26 mouse cellular contexts compared by ENCODE assay signal in the genomic region with DNA sequence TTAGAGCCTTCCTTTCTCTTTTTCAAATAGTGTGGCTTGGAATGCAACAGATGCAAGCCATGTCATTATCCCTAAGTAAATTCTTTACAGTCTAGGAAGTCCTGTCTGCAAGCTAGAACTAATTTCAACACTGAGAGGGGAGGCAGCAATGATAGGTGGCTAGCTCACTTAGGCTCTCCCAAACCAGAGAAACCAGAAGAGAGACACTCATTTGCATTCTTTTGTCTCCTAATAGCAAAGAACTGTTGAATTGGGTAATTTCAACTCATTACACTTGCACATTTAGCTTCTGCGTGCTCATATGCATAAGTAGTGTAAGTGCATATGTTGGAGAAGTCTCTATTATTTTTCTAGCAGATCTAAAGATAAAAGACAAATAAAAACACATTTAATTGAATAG. TPM values are rescaled to one million over a fixed set of nuclear protein-coding genes. Genes with fewer than 3 reads are reported as not detected.
DNase-seq lines count a peak whose midpoint lies in the region; ATAC-seq and TF ChIP-seq lines count a peak whose summit lies in the region.
"Had no signal": no experiment of that assay in that cellular context is flagged by ENCODE, and none has a peak within 500 bp of the region (broad histone marks: within the 10 kb centered on the region; RNA-seq: fewer than 3 reads in every experiment).

No protein-coding gene starts in this region.

- H3K27ac ChIP-seq in forebrain, embryonic 13.5 days: no peak overlapping the region
- no peak overlapping the region for H3K27ac ChIP-seq in forebrain, embryonic 11.5 days (ENCODE audit: low read depth, low read length)
- H3K27ac ChIP-seq in forebrain, embryonic 14.5 days (ENCODE audit: low read depth, low read length): no peak overlapping the region
- no peak overlapping the region for H3K27ac ChIP-seq in forebrain, embryonic 16.5 days (ENCODE audit: low read length)
- H3K27ac ChIP-seq in heart, adult 2 months: no peak overlapping the region
- H3K27ac ChIP-seq in kidney, embryonic 16.5 days (ENCODE audit: low read length): no peak overlapping the region
- H3K27ac ChIP-seq: embryonic facial prominence, embryonic 13.5 days; embryonic facial prominence, embryonic 15.5 days had no signal

- H3K27me3 ChIP-seq in forebrain, embryonic 13.5 days: no peaks in the 10 kb centered on the region
- H3K27me3 ChIP-seq in forebrain, embryonic 11.5 days (ENCODE audit: control insufficient read depth, insufficient read depth, low read length): no peaks in the 10 kb centered on the region
- H3K27me3 ChIP-seq in forebrain, embryonic 14.5 days (replicated peaks; ENCODE audit: control insufficient read depth, insufficient read depth, low read length): no peaks in the 10 kb centered on the region
- no peaks in the 10 kb centered on the region for H3K27me3 ChIP-seq in forebrain, embryonic 16.5 days (replicated peaks; ENCODE audit: control insufficient read depth, insufficient read depth, low read length)
- H3K27me3 ChIP-seq in heart, adult 2 months (ENCODE audit: control insufficient read depth, insufficient read depth, low read length): no peaks in the 10 kb centered on the region
- H3K27me3 ChIP-seq in kidney, embryonic 16.5 days (ENCODE audit: insufficient read depth, low read length): no peaks in the 10 kb centered on the region
- H3K27me3 ChIP-seq: CH12.LX; embryonic facial prominence, embryonic 13.5 days; embryonic facial prominence, embryonic 15.5 days; Patski had no signal

- DNase-seq in forebrain, embryonic 11.5 days (ENCODE audit: low spot score): no peak
- peak; percentile 65 for DNase-seq in forebrain, embryonic 14.5 days (ENCODE audit: low spot score)
- DNase-seq in layer of hippocampus, adult 8-10 months (ENCODE audit: low spot score in 2 of 2): no peak
- DNase-seq in heart, adult 2 months: no peak
- DNase-seq: adrenal gland, adult 8-10 months; adrenal gland, postnatal 14 days; adrenal gland, postnatal 36 days; cerebellum, adult 11 months; cerebellum, adult 18-20 months; cerebellum, adult 8-10 months; cerebellum, adult 9-11 months; cerebellum, postnatal 14 days; cerebellum, postnatal 36 days; embryo, embryonic 11 days had no signal

- H3K4me1 ChIP-seq in forebrain, embryonic 13.5 days: no peaks in the 10 kb centered on the region
- no peaks in the 10 kb centered on the region for H3K4me1 ChIP-seq in forebrain, embryonic 11.5 days (replicated peaks; ENCODE audit: control insufficient read depth, insufficient read depth, low read length)
- H3K4me1 ChIP-seq in forebrain, embryonic 14.5 days (ENCODE audit: control insufficient read depth, insufficient read depth, low read length): no peaks in the 10 kb centered on the region
- peaks cover 4% of the 10 kb centered on the region for H3K4me1 ChIP-seq in forebrain, embryonic 16.5 days (replicated peaks; ENCODE audit: control insufficient read depth, insufficient read depth, low read length)
- no peaks in the 10 kb centered on the region for H3K4me1 ChIP-seq in heart, adult 2 months (ENCODE audit: control insufficient read depth, insufficient read depth, low read length)
- H3K4me1 ChIP-seq in kidney, embryonic 16.5 days (ENCODE audit: insufficient read depth, low read length): no peaks in the 10 kb centered on the region
- H3K4me1 ChIP-seq: embryonic facial prominence, embryonic 13.5 days; embryonic facial prominence, embryonic 15.5 days had no signal

- WGBS in forebrain, embryonic 13.5 days: 47% methylated on average over 1 of the region's 1 CpGs
- WGBS in forebrain, embryonic 11.5 days: 61% methylated on average over 1 of the region's 1 CpGs
- WGBS in forebrain, embryonic 14.5 days: 32% methylated on average over 1 of the region's 1 CpGs
- 29% methylated on average over 1 of the region's 1 CpGs for WGBS in forebrain, embryonic 16.5 days
- 55% methylated on average over 1 of the region's 1 CpGs for WGBS in heart, adult 2 months
- 80% methylated on average over 1 of the region's 1 CpGs for whole genome bisulfite sequencing in kidney, embryonic 16.5 days

- no peaks in the 10 kb centered on the region for H3K36me3 ChIP-seq in forebrain, embryonic 13.5 days (ENCODE audit: poor library complexity, severe bottlenecking)
- H3K36me3 ChIP-seq in forebrain, embryonic 11.5 days (ENCODE audit: control insufficient read depth, insufficient read depth, low read length): no peaks in the 10 kb centered on the region
- H3K36me3 ChIP-seq in forebrain, embryonic 14.5 days (ENCODE audit: control insufficient read depth, insufficient read depth, low read length): no peaks in the 10 kb centered on the region
- H3K36me3 ChIP-seq in forebrain, embryonic 16.5 days (ENCODE audit: control insufficient read depth, insufficient read depth): no peaks in the 10 kb centered on the region
- H3K36me3 ChIP-seq in heart, adult 2 months (ENCODE audit: control insufficient read depth, insufficient read depth, low read length): no peaks in the 10 kb centered on the region
- no peaks in the 10 kb centered on the region for H3K36me3 ChIP-seq in kidney, embryonic 16.5 days (ENCODE audit: insufficient read depth, low read length)
- H3K36me3 ChIP-seq: embryonic facial prominence, embryonic 13.5 days; embryonic facial prominence, embryonic 15.5 days; G1E had no signal

- no peak overlapping the region for H3K4me3 ChIP-seq in forebrain, embryonic 13.5 days
- no peak overlapping the region for H3K4me3 ChIP-seq in forebrain, embryonic 11.5 days (ENCODE audit: low read depth, low read length)
- H3K4me3 ChIP-seq in forebrain, embryonic 14.5 days (ENCODE audit: low read depth, low read length): no peak overlapping the region
- no peak overlapping the region for H3K4me3 ChIP-seq in forebrain, embryonic 16.5 days (replicated peaks; ENCODE audit: low read length)
- H3K4me3 ChIP-seq in heart, adult 2 months: no peak overlapping the region
- no peak overlapping the region for H3K4me3 ChIP-seq in kidney, embryonic 16.5 days (ENCODE audit: low read length)
- H3K4me3 ChIP-seq: embryonic facial prominence, embryonic 13.5 days; embryonic facial prominence, embryonic 15.5 days; erythroblast, embryonic 14.5 days had no signal

- H3K4me2 ChIP-seq in forebrain, embryonic 13.5 days: no peak overlapping the region
- H3K4me2 ChIP-seq in forebrain, embryonic 11.5 days (ENCODE audit: low read depth, low read length, severe bottlenecking): no peak overlapping the region
- no peak overlapping the region for H3K4me2 ChIP-seq in forebrain, embryonic 14.5 days (ENCODE audit: low read length)
- H3K4me2 ChIP-seq in forebrain, embryonic 16.5 days (ENCODE audit: low read length): no peak overlapping the region
- H3K4me2 ChIP-seq in kidney, embryonic 16.5 days (replicated peaks; ENCODE audit: low read depth, low read length): no peak overlapping the region
- H3K4me2 ChIP-seq: embryonic facial prominence, embryonic 13.5 days; embryonic facial prominence, embryonic 15.5 days had no signal

- H3K9me3 ChIP-seq in forebrain, embryonic 13.5 days (replicated peaks): no peaks in the 10 kb centered on the region
- H3K9me3 ChIP-seq in forebrain, embryonic 11.5 days (ENCODE audit: control insufficient read depth, low read length): no peaks in the 10 kb centered on the region
- no peaks in the 10 kb centered on the region for H3K9me3 ChIP-seq in forebrain, embryonic 14.5 days (replicated peaks; ENCODE audit: control insufficient read depth, low read length)
- no peaks in the 10 kb centered on the region for H3K9me3 ChIP-seq in forebrain, embryonic 16.5 days (ENCODE audit: control insufficient read depth, low read length)
- no peaks in the 10 kb centered on the region for H3K9me3 ChIP-seq in kidney, embryonic 16.5 days (ENCODE audit: low read length)
- H3K9me3 ChIP-seq: embryonic facial prominence, embryonic 13.5 days; embryonic facial prominence, embryonic 15.5 days had no signal

- intact Hi-C loops in heart, adult 2 months (cut with DNase I): no loop called here

- no peak for TF ChIP-seq POLR2A in heart, adult 2 months (IDR thresholded peaks at IDR 0.05; ENCODE audit: insufficient read depth, low read depth, low read length)

- TF ChIP-seq EP300 in heart, adult 2 months (IDR thresholded peaks at IDR 0.05; ENCODE audit: insufficient read depth, low read depth, low read length): no peak

- ATAC-seq in forebrain, embryonic 13.5 days: peak; percentile 81
- ATAC-seq in forebrain, embryonic 11.5 days (replicated peaks; ENCODE audit: low FRiP score): no peak
- ATAC-seq in forebrain, embryonic 14.5 days: peak; percentile 80
- ATAC-seq in forebrain, embryonic 16.5 days: peak; percentile 90
- no peak for ATAC-seq in kidney, embryonic 16.5 days (ENCODE audit: low FRiP score, low TSS enrichment)
- ATAC-seq: activated CD4-positive, CD25-positive, alpha-beta regulatory T cell, adult 4 months; CD4-positive, CD25-positive, alpha-beta regulatory T cell, adult 4 months; Patski had no signal

- H3K79me2 ChIP-seq in heart, adult 2 months (replicated peaks; ENCODE audit: control insufficient read depth, insufficient read depth, low read length): no peaks in the 10 kb centered on the region

- no peak for TF ChIP-seq CTCF in heart, adult 2 months (IDR thresholded peaks at IDR 0.05)

- no peak overlapping the region for H3K9ac ChIP-seq in forebrain, embryonic 13.5 days
- H3K9ac ChIP-seq in forebrain, embryonic 11.5 days (ENCODE audit: low read length): no peak overlapping the region
- no peak overlapping the region for H3K9ac ChIP-seq in forebrain, embryonic 14.5 days (ENCODE audit: low read length)
- H3K9ac ChIP-seq in forebrain, embryonic 16.5 days (replicated peaks; ENCODE audit: low read depth, low read length): no peak overlapping the region
- H3K9ac ChIP-seq in heart, adult 2 months (ENCODE audit: low read depth, low read length): no peak overlapping the region
- no peak overlapping the region for H3K9ac ChIP-seq in kidney, embryonic 16.5 days (replicated peaks; ENCODE audit: low read length)
- H3K9ac ChIP-seq: embryonic facial prominence, embryonic 13.5 days; embryonic facial prominence, embryonic 15.5 days had no signal

RNA-seq across cellular contexts. Expression of gene Gabrb3, which starts 28.7 kb away (rescaled TPM):
- 16.1 and 18.7 TPM in 2 replicates for polyA plus RNA-seq in forebrain, embryonic 13.5 days (2015; fragmentation: Nextera tagmentation; extraction: Ambion mirVana)
- polyA plus RNA-seq in forebrain, embryonic 11.5 days (2014; fragmentation: Nextera tagmentation; extraction: Ambion mirVana): 6.5 and 8.5 TPM in 2 replicates
- 32.7 and 42.2 TPM in 2 replicates for polyA plus RNA-seq in forebrain, embryonic 14.5 days (2014; fragmentation: Nextera tagmentation; extraction: Ambion mirVana)
- polyA plus RNA-seq in forebrain, embryonic 16.5 days (2015; fragmentation: Nextera tagmentation; extraction: Ambion mirVana): 43.6 and 52.6 TPM in 2 replicates
- total RNA-seq in layer of hippocampus, adult 8-10 months (2022): 100 to 1,000 TPM; 211 to 252 (median 245) TPM
- under 1 TPM; 0.37 to 0.50 TPM for total RNA-seq in heart, adult 2 months (2021)
- 0.04 and 0.20 TPM in 2 replicates for polyA plus RNA-seq in heart, adult 2 months (2012; rRNA removed)
- 0.95 and 1.0 TPM in 2 replicates for polyA plus RNA-seq in kidney, embryonic 16.5 days (2015; fragmentation: Nextera tagmentation; extraction: Ambion mirVana)
- total RNA-seq: CH12.LX; common myeloid progenitor, adult 5-6 weeks had no signal
- polyA plus RNA-seq: CD4-positive, CD25-positive, alpha-beta regulatory T cell, adult 4 months; erythroblast, embryonic 14.5 days; G1E had no signal

Comparison
In these comparisons a context has a peak if more than half of its experiments do, and no peak if none do; other contexts are left out.
1. ATAC-seq: peak in forebrain, embryonic 13.5 days (single experiment), forebrain, embryonic 14.5 days (single experiment) and forebrain, embryonic 16.5 days (single experiment); none in forebrain, embryonic 11.5 days (single experiment) and kidney, embryonic 16.5 days (single experiment).